Mouse (Mus musculus) heart, embryonic 10.5 days (tissue): Measurements from ENCODE around the gene Exoc3l4. TPM values are rescaled to one million over a fixed set of nuclear protein-coding genes. Genes with fewer than 3 reads are reported as not detected.

Source experiments
- DNase-seq: peaks from one replicate; pipeline ENCODE4 v3.0.0-alpha.2; 2017; ENCODE audit warnings: low spot score
- H3K27ac ChIP-seq: fragments of 300-500 bp; sonication (generic); 2 replicates; pipeline ENCODE4 v1.5.1; 2016; ENCODE audit warnings: mild to moderate bottlenecking
- H3K27me3 ChIP-seq: fragments of 300-500 bp; sonication (generic); 2 replicates; pipeline ENCODE4 v1.6.1; 2016; ENCODE audit warnings: mild to moderate bottlenecking; ENCODE audit not compliant: poor library complexity, insufficient read depth, severe bottlenecking
- H3K36me3 ChIP-seq: fragments of 300-500 bp; sonication (generic); 2 replicates; pipeline ENCODE4 v1.6.1; 2016; ENCODE audit warnings: mild to moderate bottlenecking, moderate library complexity
- H3K4me1 ChIP-seq: fragments of 300-500 bp; sonication (generic); 2 replicates; pipeline ENCODE4 v1.6.1; 2016; ENCODE audit warnings: mild to moderate bottlenecking
- H3K4me3 ChIP-seq: fragments of 300-500 bp; sonication (generic); 2 replicates; pipeline ENCODE4 v1.5.1; 2016; ENCODE audit warnings: mild to moderate bottlenecking, moderate library complexity
- H3K9me3 ChIP-seq: fragments of 300-500 bp; sonication (generic); 2 replicates; pipeline ENCODE4 v1.6.1; 2016; ENCODE audit warnings: mild to moderate bottlenecking, moderate library complexity
- WGBS: fragments of 180-500 bp; shearing (Covaris S2); methylation state at CpG from one replicate; pipeline ENCODE4 v1.1.7; 2016; 5-methylcytosine and 5-hydroxymethylcytosine counted together
- polyA plus RNA-seq: library from polyadenylated mRNA; unstranded; fragments of >200 nt; fragmentation: Nextera tagmentation; extraction: Ambion mirVana; gene quantifications from 2 replicates; pipeline ENCODE4 v1.2.1, GENCODE M21; 2016

Exoc3l4 gene
- polyA plus RNA-seq, 1 experiment from 2014 or later: 14.5 TPM

DNA sequence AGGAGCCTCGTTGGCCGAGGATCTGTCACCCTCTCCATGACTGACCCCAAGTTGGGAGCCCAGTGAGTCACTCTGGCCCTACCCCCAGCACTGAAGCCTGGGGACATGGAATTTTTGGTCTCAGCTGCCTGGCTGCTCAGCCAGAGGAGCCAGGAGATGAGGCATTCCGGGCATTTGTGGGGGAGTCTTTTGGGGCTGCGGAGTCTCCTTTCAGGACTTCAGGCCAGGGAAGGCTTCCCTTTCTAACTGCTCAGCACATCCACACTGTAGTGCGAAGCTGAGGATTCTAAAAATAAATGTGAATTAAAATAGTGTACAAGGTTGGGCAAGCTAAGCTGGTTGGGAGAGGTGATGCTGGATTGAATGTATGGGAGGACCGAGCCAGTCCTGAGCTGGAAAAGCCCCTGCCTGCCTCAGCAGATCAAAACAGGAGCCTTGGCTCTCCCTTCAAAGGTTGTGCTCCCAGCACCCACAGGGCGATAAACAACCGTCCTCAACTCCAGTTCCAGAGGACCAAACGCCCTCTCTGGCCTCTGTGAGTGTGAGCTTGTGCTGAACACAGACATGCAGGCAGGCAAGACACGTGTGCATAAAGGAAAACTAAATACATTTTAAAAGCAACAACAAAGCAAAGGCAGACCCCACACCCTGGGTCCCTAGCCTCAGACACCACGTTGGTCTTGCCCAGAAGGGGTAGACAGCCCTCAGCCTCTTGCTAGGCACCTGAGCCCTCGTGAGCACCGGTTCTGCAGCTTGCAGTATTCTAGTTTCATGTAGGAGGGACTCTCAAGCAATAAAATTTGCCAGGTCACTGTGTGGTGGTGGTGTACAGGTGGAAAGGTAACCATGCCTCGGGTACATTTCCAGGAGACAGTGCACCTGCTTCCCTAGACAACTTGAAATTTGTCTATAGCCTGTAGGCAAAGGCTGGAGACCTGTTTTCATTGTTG is 14.3 kb downstream of the Exoc3l4 start:
- no peak for DNase-seq
- Histone ChIP-seq H3K27me3 (peaks cover 85% of the 10 kb centered on the region), H3K9me3 (no peaks in the 10 kb centered on the region), H3K4me3 (peak overlapping the region; percentile 63), H3K27ac (peak overlapping the region; percentile 84), H3K36me3 (no peaks in the 10 kb centered on the region), H3K4me1 (peaks cover 80% of the 10 kb centered on the region)
- 27% methylated on average over 14 of the region's 14 CpGs for WGBS

DNA sequence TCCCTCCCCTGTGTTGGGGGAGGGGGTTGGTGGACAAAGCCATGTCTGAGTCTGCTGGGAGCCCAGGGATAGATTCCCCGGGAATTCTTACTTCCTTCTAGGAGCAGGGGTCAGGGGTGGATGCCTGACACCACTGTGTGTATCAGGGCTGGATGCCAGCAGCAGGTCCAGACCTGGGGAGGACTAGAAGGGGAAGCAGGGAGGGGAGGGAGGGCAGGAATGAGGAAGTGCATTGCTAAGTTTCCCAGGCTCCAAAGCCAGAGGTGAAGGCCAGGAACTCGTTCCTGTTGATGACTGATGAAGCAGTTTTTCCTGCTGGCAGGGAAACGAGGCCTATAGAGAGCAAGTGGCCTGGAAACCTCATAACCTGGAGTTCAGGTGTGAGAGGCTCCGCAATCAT is 15.3 kb downstream of the Exoc3l4 start:
- Histone ChIP-seq H3K9me3 (no peaks in the 10 kb centered on the region), H3K27ac (peak overlapping the region; percentile 84), H3K27me3 (peaks cover 88% of the 10 kb centered on the region), H3K4me1 (peaks cover 86% of the 10 kb centered on the region), H3K4me3 (no peak overlapping the region), H3K36me3 (no peaks in the 10 kb centered on the region)
- DNase-seq: no peak
- 29% methylated on average over 4 of the region's 4 CpGs for WGBS

DNA sequence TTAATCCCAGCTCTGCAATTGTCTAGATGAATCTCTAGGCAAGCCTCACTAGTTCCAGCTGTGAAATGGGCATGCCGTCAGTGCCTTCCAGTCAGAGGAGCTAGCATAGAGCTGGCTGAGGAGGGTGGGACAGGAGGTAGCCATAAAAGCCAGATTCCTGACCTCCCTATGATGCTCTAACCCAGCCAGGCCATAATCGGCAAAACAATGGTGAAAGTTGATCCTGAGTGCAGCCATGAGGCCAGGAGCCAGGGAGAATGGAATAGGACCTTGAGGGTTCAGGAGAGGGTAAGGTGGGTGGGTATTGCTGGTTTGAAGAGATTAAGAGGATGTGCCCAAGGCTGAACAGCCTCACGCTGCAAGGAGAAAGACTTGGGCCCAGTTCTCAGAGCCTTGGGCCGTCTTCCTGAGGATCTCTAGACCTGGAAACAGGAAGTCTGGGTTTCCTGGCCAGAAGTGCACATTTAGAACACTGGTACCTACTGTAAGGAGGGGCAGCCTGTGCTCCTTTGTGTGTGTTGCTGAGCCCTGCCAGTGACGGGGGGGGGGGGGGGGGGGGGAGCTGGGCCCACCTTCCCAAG is 16.0 kb downstream of the Exoc3l4 start:
- 53% methylated on average over 5 of the region's 5 CpGs for WGBS
- peaks cover 92% of the 10 kb centered on the region for H3K4me1 ChIP-seq
- DNase-seq: no peak
- H3K27ac ChIP-seq: peak overlapping the region; percentile 84
- H3K27me3 ChIP-seq: peaks cover 87% of the 10 kb centered on the region
- no peaks in the 10 kb centered on the region for H3K9me3 ChIP-seq
- no peaks in the 10 kb centered on the region for H3K36me3 ChIP-seq
- H3K4me3 ChIP-seq: no peak overlapping the region

DNA sequence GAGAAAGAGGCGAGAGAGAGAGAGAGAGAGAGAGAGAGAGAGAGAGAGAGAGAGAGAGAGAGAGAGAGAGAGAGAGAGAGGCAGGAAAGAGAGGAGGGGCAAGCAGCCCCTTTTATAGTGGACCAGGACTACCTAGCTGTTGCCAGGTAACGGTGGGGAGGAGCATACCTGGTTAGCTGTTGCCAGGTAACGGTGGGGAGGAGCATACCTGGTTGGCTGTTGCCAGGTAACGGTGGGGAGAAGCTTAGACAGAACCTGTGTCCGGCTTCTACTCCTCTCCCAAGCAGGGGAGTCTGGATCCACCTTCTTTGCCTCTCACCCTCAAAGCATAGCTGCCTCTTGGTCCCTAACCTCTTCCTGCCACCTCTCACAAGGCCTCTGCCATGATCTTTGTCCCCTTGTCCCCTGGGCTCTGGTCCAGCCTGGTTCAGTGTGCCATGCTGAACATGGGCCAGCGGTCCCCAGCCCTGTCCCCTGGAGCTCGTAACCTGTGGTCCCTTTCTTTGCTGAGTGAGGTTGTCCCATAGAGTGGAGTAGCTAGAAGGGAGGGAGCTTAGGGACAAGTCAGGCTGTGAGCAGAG is 17.4 kb downstream of the Exoc3l4 start:
- Histone ChIP-seq H3K36me3 (no peaks in the 10 kb centered on the region), H3K4me1 (peaks cover 78% of the 10 kb centered on the region), H3K9me3 (no peaks in the 10 kb centered on the region), H3K27me3 (peaks cover 84% of the 10 kb centered on the region), H3K4me3 (peak overlapping the region; percentile 24; the same call in 1 of the 2 replicates), H3K27ac (peak overlapping the region; percentile 82)
- 28% methylated on average over 7 of the region's 7 CpGs for WGBS
- DNase-seq: no peak

DNA sequence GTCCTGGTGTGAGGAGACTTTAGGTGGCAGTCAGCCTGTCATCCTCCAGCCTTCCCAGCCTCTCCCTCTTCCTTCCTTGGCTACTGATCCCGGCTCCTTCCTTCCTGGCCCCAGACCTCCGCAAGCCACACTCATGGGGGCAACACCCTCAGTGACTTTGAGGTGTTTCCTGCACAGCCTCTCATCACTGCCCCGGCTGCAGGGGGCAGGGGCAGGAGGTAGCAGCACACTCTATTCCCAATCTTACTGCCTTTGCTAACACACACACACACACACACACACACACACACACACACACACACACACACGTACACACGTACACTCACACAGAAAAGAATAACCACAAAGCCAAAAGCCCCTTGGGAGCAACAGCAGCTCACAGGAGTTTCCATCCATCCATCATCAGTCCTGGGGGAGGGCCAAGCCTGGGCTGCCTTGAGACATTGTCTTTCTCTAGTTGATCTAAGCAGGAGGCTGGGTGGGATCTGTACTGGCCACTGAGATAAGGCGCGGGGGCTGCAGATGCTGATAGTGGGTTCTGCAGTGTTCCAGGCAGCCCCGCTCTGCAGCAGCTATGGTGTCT is 18.0 kb downstream of the Exoc3l4 start:
- H3K4me1 ChIP-seq: peaks cover 72% of the 10 kb centered on the region
- DNase-seq: no peak
- H3K27me3 ChIP-seq: peaks cover 81% of the 10 kb centered on the region
- H3K36me3 ChIP-seq: no peaks in the 10 kb centered on the region
- peak overlapping the region; percentile 82 for H3K27ac ChIP-seq
- H3K9me3 ChIP-seq: no peaks in the 10 kb centered on the region
- WGBS: 7% methylated on average over 8 of the region's 8 CpGs
- peak overlapping the region; percentile 24 for H3K4me3 ChIP-seq

DNA sequence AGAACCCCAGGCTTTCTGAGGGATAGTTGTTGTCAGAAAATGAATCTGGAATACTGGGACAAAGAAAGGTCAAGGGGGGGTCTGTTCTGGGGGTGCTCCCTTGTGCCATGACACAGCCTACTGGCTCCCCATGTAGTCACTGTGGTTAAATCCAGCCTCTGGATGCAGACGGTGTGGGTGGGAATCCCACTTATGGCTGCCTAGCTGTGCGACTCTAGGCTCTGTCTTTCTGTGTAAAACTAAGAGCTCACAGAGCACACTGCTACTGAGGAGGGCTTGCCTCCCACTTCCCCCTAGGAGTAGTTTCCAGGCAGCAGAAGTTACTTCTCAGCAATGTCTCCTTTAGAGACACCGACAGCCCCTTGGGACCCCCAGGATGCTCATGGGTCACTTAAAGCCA is 19.4 kb downstream of the Exoc3l4 start:
- no peaks in the 10 kb centered on the region for H3K36me3 ChIP-seq
- 78% methylated on average over 3 of the region's 3 CpGs for WGBS
- DNase-seq: no peak
- H3K4me3 ChIP-seq: no peak overlapping the region
- peaks cover 58% of the 10 kb centered on the region for H3K4me1 ChIP-seq
- H3K27ac ChIP-seq: 0 out of 2 replicates have a peak overlapping the region, but pooled peaks have one; percentile 29
- H3K27me3 ChIP-seq: peaks cover 76% of the 10 kb centered on the region
- no peaks in the 10 kb centered on the region for H3K9me3 ChIP-seq

DNA sequence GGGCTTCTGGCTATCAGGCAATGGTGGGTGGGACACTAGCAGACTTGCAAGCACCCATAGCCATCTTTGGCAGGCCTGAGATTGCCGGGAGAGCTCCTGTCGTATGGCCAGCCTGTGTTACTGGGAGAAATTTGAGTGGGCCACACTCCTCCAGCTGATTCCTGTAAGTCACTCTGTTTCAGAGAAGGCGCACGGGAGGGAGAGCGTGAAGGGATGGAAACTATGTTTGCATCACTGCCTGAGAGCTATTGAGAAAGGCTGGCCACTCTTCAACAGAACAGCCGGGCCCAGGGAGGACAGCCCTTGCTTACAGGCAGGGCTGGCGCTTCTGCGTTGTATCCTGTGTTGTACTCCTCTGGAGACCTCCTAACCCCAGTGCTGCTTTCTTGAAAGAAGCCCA is 19.8 kb downstream of the Exoc3l4 start:
- WGBS: 53% methylated on average over 8 of the region's 8 CpGs
- Histone ChIP-seq H3K27ac (0 out of 2 replicates have a peak overlapping the region, but pooled peaks have one; percentile 29), H3K27me3 (peaks cover 76% of the 10 kb centered on the region)

DNA sequence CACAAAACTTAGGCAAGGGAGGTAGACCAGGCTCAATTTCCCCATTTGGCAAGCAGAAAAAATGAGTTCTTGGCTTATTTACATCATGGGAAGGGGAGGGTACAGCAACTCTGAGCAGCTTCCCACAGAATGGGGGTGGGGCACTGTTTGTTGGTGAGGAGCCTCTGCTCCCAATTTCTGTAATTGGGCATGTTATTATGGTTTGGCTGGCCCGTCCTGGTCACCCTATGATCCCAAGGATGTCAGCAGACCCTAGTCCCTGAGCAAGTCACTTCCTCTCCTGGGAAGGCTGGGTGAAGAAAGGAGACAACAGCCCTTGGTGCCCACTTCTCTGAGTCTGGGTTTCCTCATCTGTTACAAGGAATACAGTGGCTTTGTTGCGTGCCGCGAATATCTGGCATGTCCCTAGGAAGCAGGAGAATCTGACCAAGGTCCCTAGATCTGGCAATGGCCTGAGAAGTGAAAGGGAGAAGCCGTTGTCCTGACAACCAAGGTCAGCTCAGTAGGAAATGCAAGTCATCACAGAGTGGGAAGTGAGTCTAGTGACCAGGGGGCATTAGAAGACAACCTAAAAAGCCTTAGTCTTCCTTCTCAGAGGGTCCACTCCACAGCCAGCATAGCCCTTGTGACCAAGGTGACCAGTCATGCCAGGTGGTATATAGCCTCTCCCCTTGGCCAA is 20.5 kb downstream of the Exoc3l4 start:
- H3K4me3 ChIP-seq: no peak overlapping the region
- H3K9me3 ChIP-seq: no peaks in the 10 kb centered on the region
- H3K36me3 ChIP-seq: no peaks in the 10 kb centered on the region
- 0 out of 2 replicates have a peak overlapping the region, but pooled peaks have one; percentile 29 for H3K27ac ChIP-seq
- H3K27me3 ChIP-seq: peaks cover 76% of the 10 kb centered on the region
- 68% methylated on average over 5 of the region's 5 CpGs for WGBS
- no peak for DNase-seq
- peaks cover 56% of the 10 kb centered on the region for H3K4me1 ChIP-seq

More for the DNA sequence above, 19.8 kb downstream of the Exoc3l4 start:
- Histone ChIP-seq H3K4me3 (no peak overlapping the region), H3K4me1 (peaks cover 56% of the 10 kb centered on the region), H3K36me3 (no peaks in the 10 kb centered on the region), H3K9me3 (no peaks in the 10 kb centered on the region)
- DNase-seq: no peak

DNA sequence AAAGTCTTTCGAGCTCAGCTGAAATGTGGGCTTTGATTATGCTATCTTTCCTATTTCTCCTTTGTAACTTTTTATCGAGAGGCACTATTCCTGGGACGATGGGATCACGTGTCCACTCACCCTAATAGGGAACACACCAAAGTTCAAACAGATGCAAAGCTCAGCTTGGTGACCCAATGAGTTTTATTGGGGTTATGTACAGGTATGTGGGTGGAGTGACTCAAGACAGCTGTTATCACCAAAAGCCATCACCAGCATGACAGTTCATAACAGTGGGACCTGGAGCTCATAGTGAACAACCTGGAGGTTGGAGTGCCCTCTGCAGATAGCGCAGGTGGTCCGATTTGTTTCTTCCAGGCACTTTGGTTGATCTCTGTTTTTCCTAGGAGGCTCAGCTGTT is 22.0 kb downstream of the Exoc3l4 start:
- 81% methylated on average over 6 of the region's 6 CpGs for WGBS
- H3K4me3 ChIP-seq: no peak overlapping the region
- H3K4me1 ChIP-seq: peaks cover 58% of the 10 kb centered on the region
- DNase-seq: no peak
- H3K27ac ChIP-seq: no peak overlapping the region
- no peaks in the 10 kb centered on the region for H3K36me3 ChIP-seq
- no peaks in the 10 kb centered on the region for H3K9me3 ChIP-seq
- H3K27me3 ChIP-seq: peaks cover 80% of the 10 kb centered on the region

DNA sequence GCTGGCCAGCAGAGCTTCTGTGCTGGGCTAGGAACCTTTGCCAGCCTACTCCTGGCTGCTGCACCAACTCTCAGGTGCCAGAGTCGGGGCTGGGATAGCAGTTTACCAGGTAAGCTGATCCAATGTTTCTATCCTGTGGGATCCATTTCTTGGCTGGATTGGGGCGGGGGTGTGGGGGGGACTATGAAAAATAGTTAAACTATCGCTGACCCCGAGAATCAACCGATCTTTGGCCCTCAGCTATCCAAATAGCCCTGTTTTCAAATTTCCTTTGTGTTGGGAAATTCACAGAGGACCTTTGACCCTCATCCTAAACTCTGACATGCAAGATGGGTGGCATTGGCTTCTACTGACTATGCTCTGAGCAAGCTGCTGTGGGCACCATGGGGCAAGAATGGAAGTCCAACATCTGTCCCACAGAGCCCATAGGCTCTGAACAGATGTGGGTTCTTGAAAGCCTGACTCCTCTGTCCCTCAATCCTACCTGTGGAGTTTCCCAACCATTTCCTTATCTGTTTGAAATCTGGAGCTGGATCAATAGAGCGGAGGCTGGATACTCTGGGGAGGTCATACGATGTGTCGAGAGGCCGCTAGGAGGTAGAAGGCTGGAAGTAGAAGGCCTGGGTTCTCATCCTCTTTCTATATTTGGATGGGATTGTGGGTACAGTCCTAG is 24.0 kb downstream of the Exoc3l4 start:
- H3K36me3 ChIP-seq: no peaks in the 10 kb centered on the region
- no peak overlapping the region for H3K27ac ChIP-seq
- DNase-seq: no peak
- H3K27me3 ChIP-seq: peaks cover 87% of the 10 kb centered on the region
- H3K4me1 ChIP-seq: peaks cover 49% of the 10 kb centered on the region
- H3K9me3 ChIP-seq: no peaks in the 10 kb centered on the region
- 88% methylated on average over 9 of the region's 9 CpGs for WGBS
- H3K4me3 ChIP-seq: no peak overlapping the region

DNA sequence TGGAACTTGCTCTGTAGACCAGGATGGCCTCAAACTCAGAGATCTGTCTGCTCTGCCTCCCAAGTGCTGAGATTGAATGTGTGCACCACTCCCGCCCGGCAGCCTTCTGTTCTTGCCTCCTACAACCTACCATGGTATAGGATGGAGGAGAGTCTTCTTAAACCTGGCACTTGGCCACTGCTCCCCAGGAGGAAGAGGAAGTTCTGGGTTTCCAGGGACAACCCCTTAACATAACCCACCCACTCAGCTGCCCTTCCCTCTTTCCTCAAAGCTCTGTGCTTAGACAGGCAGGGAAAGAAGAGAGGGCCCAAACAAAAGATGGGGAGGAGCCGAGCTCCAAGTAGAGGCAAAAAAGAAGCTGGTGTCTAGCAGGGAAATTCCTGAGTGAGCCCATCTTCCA is 24.7 kb downstream of the Exoc3l4 start:
- Histone ChIP-seq H3K9me3 (no peaks in the 10 kb centered on the region), H3K27ac (no peak overlapping the region), H3K4me1 (peaks cover 52% of the 10 kb centered on the region), H3K36me3 (no peaks in the 10 kb centered on the region), H3K27me3 (peaks cover 88% of the 10 kb centered on the region), H3K4me3 (peak overlapping the region; percentile 63; the same call in 1 of the 2 replicates)
- DNase-seq: no peak
- 64% methylated on average over 3 of the region's 3 CpGs for WGBS
